Mouse (Mus musculus): ENCODE data around the gene Slf2. TPM values are rescaled to one million over a fixed set of nuclear protein-coding genes. Genes with fewer than 3 reads are reported as not detected.

The Slf2 gene
- 70.3 to 96.3 TPM (median 85.6 TPM) in 4 replicates for total RNA-seq (2023; ENCODE audit: inconsistent age)

GRCm38 (mm10) chr19:44930744-44931453, at the start of gene Slf2:
Slf2 (plus strand) TSS chr19:44931151.

DNA sequence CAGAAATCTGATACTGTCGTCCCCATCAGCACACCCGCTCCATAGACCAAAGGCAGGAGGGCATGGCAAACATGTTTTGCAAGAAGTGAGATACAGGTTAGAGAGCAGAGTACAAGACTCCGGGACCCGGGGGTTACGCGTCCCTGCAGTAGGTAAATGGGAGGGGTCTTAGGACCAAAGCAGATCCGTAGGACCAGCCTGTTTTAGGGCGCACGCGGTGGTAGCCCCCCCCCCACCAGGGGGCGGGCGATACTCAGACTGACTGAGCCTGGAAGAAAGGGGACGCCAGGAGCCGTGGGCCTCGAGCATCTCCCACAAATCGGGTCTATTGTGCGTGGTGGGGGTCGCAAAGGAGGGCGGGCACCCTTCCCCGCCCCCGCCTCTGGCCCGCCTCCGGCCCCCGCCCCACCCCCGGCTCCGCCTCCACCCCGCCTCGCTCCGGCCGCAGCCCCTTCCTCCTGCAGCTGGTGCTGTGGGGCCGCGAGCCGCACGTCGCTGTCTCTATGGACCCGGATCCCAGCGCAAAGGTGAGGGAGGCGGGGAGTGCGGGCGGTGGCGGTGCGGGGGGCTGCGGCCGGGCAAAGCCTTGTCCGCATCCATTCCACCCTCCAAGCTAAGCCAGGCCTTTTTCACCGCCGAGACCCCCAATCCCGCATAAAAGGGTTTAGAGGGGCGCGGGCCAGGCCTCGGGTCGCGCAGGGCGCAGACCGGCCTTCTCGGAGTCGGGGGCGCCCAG, 58.0 kb downstream of the Slf2 start, which contains the start of gene Sema4g:
Sema4g (plus strand) TSS at position 271 of the 736 bp plus-strand sequence.

DNA sequence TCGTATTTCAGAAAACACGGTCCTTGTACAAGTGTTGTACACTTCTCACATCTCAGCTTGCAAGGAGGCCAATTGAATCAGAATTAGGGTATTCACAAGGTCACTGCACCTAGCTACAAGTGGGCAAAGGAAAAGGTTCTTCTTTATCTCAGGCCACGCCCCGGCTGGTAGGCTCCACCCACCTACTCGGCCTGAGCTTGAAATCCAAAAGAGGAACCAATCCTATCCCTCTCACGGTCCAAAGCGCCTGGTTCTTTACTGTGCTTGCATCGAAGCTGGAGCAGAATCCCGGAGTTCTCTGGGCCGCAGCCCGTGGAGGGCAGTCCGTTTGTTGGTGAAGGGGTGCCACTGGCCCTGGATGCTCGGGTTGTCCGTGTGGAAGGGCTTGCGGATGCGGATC, 74.5 kb downstream of the Slf2 start, which contains the start of gene Twnk:
Twnk (plus strand) TSS at position 220 of the 400 bp plus-strand sequence.

DNA sequence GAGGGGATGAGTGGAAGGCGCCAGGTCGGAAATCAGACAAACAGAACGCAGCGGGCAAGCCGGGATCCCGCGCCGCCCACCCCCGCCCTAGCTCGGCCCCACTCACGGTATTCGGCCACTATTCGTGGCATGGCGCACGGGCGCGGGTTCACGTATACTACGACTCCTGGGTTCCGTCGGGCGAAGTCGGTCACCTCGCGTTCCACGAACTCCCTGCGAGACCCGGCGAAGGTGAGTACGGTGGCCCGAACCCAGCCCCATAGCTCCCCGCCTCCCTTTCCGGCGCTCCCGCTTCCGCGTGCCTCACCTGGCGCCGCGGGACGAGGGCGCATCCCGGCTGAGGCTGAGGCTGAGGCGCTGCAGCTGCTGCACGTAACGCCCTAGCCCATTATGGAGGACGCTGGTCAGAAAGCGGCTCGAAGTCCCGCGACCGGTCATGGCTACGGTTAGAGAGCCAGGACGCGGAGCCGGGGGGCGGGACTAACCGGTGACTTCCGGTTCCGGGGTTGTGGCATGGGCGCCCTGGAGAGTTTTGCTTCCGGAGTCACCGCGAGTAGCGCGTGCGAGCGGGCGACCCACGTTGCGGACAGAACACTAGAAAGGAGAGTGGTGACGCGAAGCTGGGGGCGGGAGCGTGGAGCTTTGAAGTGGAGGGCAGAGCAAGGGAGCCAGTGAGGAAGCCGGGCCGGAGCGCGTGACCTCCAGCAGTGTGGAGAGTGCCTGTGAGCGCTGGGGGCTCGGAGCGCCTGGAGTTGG, 75.2 kb downstream of the Slf2 start, which contains the start of gene Mrpl43:
Mrpl43 (minus strand) TSS at position 486 of the 756 bp plus-strand sequence.

GRCm38 (mm10) chr19:45014335-45014971, 83.5 kb downstream of the Slf2 start, which contains the start of gene Lzts2:
Lzts2 (plus strand) TSS chr19:45014414.

Other genes starting within 250 kb of the Slf2 start
- gene Pax2, start 175.1 kb upstream of the Slf2 start, total RNA-seq (2023; ENCODE audit: inconsistent age) = not detected in 4 replicates
- gene Sema4g, start 58.0 kb downstream of the Slf2 start, total RNA-seq (2023; ENCODE audit: inconsistent age) = 0.57 to 1.3 TPM (median 0.88 TPM) in 4 replicates
- 11.0 to 14.3 TPM (median 13.1 TPM) in 4 replicates for gene Twnk, start 74.5 kb downstream of the Slf2 start, total RNA-seq (2023; ENCODE audit: inconsistent age)
- 30.9 to 35.0 TPM (median 33.1 TPM) in 4 replicates for gene Mrpl43, start 75.3 kb downstream of the Slf2 start, total RNA-seq (2023; ENCODE audit: inconsistent age)
- gene Lzts2, start 83.3 kb downstream of the Slf2 start, total RNA-seq (2023; ENCODE audit: inconsistent age) = 0.45 to 1.7 TPM (median 1.3 TPM) in 4 replicates
- gene Pdzd7, start 114.6 kb downstream of the Slf2 start, total RNA-seq (2023; ENCODE audit: inconsistent age) = not detected in 4 replicates
- gene Sfxn3, start 116.4 kb downstream of the Slf2 start, total RNA-seq (2023; ENCODE audit: inconsistent age) = 20.4 to 28.0 TPM (median 23.7 TPM) in 4 replicates
- gene Kazald1, start 144.1 kb downstream of the Slf2 start, total RNA-seq (2023; ENCODE audit: inconsistent age) = not detected in 4 replicates
- gene Tlx1, start 219.5 kb downstream of the Slf2 start, total RNA-seq (2023; ENCODE audit: inconsistent age) = not detected in 4 replicates